Mouse (Mus musculus): Measurements from ENCODE around the gene Prkn. TPM values are rescaled to one million over a fixed set of nuclear protein-coding genes. Genes with fewer than 3 reads are reported as not detected.
A peak's percentile ranks its signal among the peaks of the same experiment; 100 is the strongest.

The Prkn gene
- polyA plus RNA-seq, 1 experiment, result 0.58 TPM

GRCm38 (mm10) chr17:11058986-11059385, 218.8 kb downstream of the Prkn start:
- no peaks in the 10 kb centered on the region for H3K27me3 ChIP-seq (ENCODE audit: control insufficient read depth, insufficient read depth, low read length)
- no peak for TF ChIP-seq POLR2A (IDR thresholded peaks at IDR 0.05; ENCODE audit: low read depth, low read length)
- no peak for TF ChIP-seq CTCF (IDR thresholded peaks at IDR 0.05; ENCODE audit: extremely low read depth, insufficient read length, insufficient replicate concordance, low read depth, low read length)
- H3K4me3 ChIP-seq (ENCODE audit: low read depth, low read length), result no peak overlapping the region
- no peak overlapping the region for H3K27ac ChIP-seq (ENCODE audit: insufficient read depth, low read depth, low read length)
- no peaks in the 10 kb centered on the region for H3K36me3 ChIP-seq (ENCODE audit: control insufficient read depth, insufficient read depth, low read length)
- no peaks in the 10 kb centered on the region for H3K4me1 ChIP-seq (ENCODE audit: control insufficient read depth, insufficient read depth, insufficient read length, low read length)
- WGBS, result 83% methylated on average over 1 of the region's 1 CpGs

DNA sequence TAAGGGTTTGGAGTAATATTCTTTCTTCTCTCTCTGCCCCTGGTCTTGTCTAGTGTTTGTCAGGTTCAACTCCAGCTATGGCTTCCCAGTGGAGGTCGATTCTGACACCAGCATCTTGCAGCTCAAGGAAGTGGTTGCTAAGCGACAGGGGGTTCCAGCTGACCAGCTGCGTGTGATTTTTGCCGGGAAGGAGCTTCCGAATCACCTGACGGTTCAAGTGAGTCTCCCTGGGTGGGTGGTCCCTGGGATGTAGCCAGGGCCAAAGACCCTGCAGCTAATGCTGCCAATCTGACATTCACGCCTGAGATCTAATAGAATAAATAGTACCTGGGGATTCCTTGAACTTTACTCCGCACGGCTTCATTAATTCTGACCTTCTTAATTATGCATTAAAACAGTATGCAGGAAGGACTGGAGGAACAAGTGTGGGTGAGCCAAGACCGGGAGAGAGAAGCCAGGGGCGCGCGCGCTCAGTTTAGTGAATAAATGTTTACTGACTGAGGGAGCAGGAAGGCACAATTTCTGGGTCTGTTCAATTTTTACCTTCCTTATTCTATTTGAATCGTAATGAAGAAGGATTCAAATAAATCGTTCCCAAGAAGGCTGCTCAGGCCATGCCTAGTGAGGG, 227.0 kb downstream of the Prkn start:
- Histone ChIP-seq H3K4me3 (ENCODE audit: low read depth, low read length) (no peak overlapping the region), H3K4me1 (ENCODE audit: control insufficient read depth, insufficient read depth, insufficient read length, low read length) (no peaks in the 10 kb centered on the region), H3K36me3 (ENCODE audit: control insufficient read depth, insufficient read depth, low read length) (no peaks in the 10 kb centered on the region), H3K27me3 (ENCODE audit: control insufficient read depth, insufficient read depth, low read length) (no peaks in the 10 kb centered on the region), H3K27ac (ENCODE audit: insufficient read depth, low read depth, low read length) (no peak overlapping the region)
- TF ChIP-seq POLR2A (IDR thresholded peaks at IDR 0.05; ENCODE audit: low read depth, low read length) (no peak), CTCF (IDR thresholded peaks at IDR 0.05; ENCODE audit: extremely low read depth, insufficient read length, insufficient replicate concordance, low read depth, low read length) (no peak)
- WGBS, result 20% methylated on average over 16 of the region's 16 CpGs

- H3K27ac ChIP-seq (ENCODE audit: insufficient read depth, low read depth, low read length), result no peak overlapping the region
- no peak overlapping the region for H3K4me3 ChIP-seq (ENCODE audit: low read depth, low read length)
- WGBS, result 30% methylated on average over 14 of the region's 14 CpGs
- TF ChIP-seq CTCF (IDR thresholded peaks at IDR 0.05; ENCODE audit: extremely low read depth, insufficient read length, insufficient replicate concordance, low read depth, low read length) (peak; percentile 23; the same call in 1 of the 2 replicates), POLR2A (IDR thresholded peaks at IDR 0.05; ENCODE audit: low read depth, low read length) (no peak)
- no peaks in the 10 kb centered on the region for H3K36me3 ChIP-seq (ENCODE audit: control insufficient read depth, insufficient read depth, low read length)
- no peaks in the 10 kb centered on the region for H3K27me3 ChIP-seq (ENCODE audit: control insufficient read depth, insufficient read depth, low read length)
- H3K4me1 ChIP-seq (ENCODE audit: control insufficient read depth, insufficient read depth, insufficient read length, low read length), result no peaks in the 10 kb centered on the region
Observed at GRCm38 (mm10) chr17:11067704-11068475, 227.7 kb downstream of the Prkn start.

DNA sequence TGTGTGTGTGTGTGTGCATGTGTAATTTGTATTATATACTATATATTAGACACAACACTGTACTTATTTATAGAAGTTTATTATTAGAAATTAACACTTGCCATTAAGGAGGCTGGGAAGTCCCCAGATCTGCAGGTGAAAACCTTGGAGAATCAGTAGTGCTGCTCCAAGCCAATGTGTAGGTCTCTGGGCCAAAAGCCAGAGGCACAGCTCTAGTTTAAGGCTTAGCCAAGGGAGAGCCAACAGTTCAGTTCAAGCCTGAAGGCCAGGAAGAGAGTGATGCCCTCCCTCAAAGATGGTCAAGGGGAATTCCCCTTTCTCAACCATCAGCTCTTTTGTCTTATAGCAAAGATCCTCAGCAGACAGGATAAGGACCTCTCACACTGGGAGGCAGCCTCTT, 230.8 kb downstream of the Prkn start:
- H3K27me3 ChIP-seq (ENCODE audit: control insufficient read depth, insufficient read depth, low read length), result no peaks in the 10 kb centered on the region
- no peaks in the 10 kb centered on the region for H3K4me1 ChIP-seq (ENCODE audit: control insufficient read depth, insufficient read depth, insufficient read length, low read length)
- no peak overlapping the region for H3K27ac ChIP-seq (ENCODE audit: insufficient read depth, low read depth, low read length)
- H3K4me3 ChIP-seq (ENCODE audit: low read depth, low read length), result no peak overlapping the region
- no peak for TF ChIP-seq POLR2A (IDR thresholded peaks at IDR 0.05; ENCODE audit: low read depth, low read length)
- TF ChIP-seq CTCF (IDR thresholded peaks at IDR 0.05; ENCODE audit: extremely low read depth, insufficient read length, insufficient replicate concordance, low read depth, low read length), result no peak
- no peaks in the 10 kb centered on the region for H3K36me3 ChIP-seq (ENCODE audit: control insufficient read depth, insufficient read depth, low read length)

DNA sequence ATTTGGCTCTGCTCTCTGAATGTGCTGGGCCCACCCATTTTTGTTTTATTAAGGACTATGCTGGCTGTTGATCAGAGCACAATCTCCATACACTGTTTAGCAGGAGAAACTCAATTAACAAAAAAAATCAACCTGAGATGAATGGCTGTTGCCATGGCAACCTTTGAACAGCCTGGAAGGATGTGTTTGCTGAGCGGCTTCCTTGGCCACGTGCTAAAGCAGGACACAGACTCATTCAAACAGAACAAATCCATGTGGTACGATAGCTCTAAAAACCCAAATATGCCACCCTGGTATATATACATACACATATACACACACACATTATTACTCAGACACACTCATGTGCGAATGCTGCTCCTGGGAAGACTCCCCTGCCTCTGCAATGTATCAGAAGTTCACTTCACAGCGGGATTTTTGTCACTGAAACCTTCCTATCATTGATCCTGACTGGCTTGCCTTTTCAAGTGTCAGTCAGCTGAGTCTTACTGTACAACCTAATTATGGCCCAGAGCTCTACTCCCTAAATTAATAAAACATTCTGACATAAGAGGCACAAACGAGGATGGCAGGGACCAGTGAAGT, 236.2 kb downstream of the Prkn start:
- WGBS, result 49% methylated on average over 6 of the region's 6 CpGs
- Histone ChIP-seq H3K27ac (ENCODE audit: insufficient read depth, low read depth, low read length) (no peak overlapping the region), H3K4me3 (ENCODE audit: low read depth, low read length) (no peak overlapping the region), H3K27me3 (ENCODE audit: control insufficient read depth, insufficient read depth, low read length) (no peaks in the 10 kb centered on the region), H3K36me3 (ENCODE audit: control insufficient read depth, insufficient read depth, low read length) (no peaks in the 10 kb centered on the region), H3K4me1 (ENCODE audit: control insufficient read depth, insufficient read depth, insufficient read length, low read length) (no peaks in the 10 kb centered on the region)
- TF ChIP-seq CTCF (IDR thresholded peaks at IDR 0.05; ENCODE audit: extremely low read depth, insufficient read length, insufficient replicate concordance, low read depth, low read length), result no peak
- TF ChIP-seq POLR2A (IDR thresholded peaks at IDR 0.05; ENCODE audit: low read depth, low read length), result no peak

DNA sequence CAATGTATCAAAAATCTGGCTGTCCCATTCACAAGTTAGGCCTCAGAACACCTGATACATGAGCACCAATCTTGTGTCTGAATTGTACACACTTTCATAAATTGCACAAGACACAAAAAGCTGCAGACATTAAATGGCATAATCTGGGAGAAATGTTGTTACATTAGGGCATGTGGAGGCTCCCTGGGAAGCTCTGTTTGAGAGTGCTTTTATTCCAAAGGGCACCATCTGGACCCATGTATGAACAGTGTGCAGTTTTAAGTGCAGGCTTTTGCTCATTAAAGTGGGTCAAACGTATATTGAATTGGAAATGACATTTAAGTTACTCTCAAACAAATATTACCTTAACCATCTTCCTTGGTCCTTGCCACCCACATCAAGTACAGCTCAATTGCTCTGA, 246.3 kb downstream of the Prkn start:
- no peaks in the 10 kb centered on the region for H3K4me1 ChIP-seq (ENCODE audit: control insufficient read depth, insufficient read depth, insufficient read length, low read length)
- no peak for TF ChIP-seq POLR2A (IDR thresholded peaks at IDR 0.05; ENCODE audit: low read depth, low read length)
- TF ChIP-seq CTCF (IDR thresholded peaks at IDR 0.05; ENCODE audit: extremely low read depth, insufficient read length, insufficient replicate concordance, low read depth, low read length), result no peak
- 57% methylated on average over 1 of the region's 1 CpGs for WGBS

GRCm38 (mm10) chr17:11087088-11087487, 246.9 kb downstream of the Prkn start:
- Histone ChIP-seq H3K27ac (ENCODE audit: insufficient read depth, low read depth, low read length) (no peak overlapping the region), H3K36me3 (ENCODE audit: control insufficient read depth, insufficient read depth, low read length) (no peaks in the 10 kb centered on the region), H3K27me3 (ENCODE audit: control insufficient read depth, insufficient read depth, low read length) (no peaks in the 10 kb centered on the region), H3K4me1 (ENCODE audit: control insufficient read depth, insufficient read depth, insufficient read length, low read length) (no peaks in the 10 kb centered on the region), H3K4me3 (ENCODE audit: low read depth, low read length) (no peak overlapping the region)
- TF ChIP-seq POLR2A (IDR thresholded peaks at IDR 0.05; ENCODE audit: low read depth, low read length) (no peak), CTCF (IDR thresholded peaks at IDR 0.05; ENCODE audit: extremely low read depth, insufficient read length, insufficient replicate concordance, low read depth, low read length) (no peak)
- WGBS, result 80% methylated on average over 5 of the region's 5 CpGs

More for the DNA sequence above, 246.3 kb downstream of the Prkn start:
- Histone ChIP-seq H3K36me3 (ENCODE audit: control insufficient read depth, insufficient read depth, low read length) (no peaks in the 10 kb centered on the region), H3K27ac (ENCODE audit: insufficient read depth, low read depth, low read length) (no peak overlapping the region), H3K4me3 (ENCODE audit: low read depth, low read length) (no peak overlapping the region), H3K27me3 (ENCODE audit: control insufficient read depth, insufficient read depth, low read length) (no peaks in the 10 kb centered on the region)

Measured in small intestine, adult 2 months (tissue).